Mouse (Mus musculus) heart, adult 2 months (tissue): ENCODE measurements around the gene Catsperd.

ENCODE experiments used
- CTCF ChIP-seq: fragments of 200-600 bp; IDR thresholded peaks from 2 replicates; pipeline ENCODE4 v1.8.1; 2022; ENCODE audit warnings: antibody characterized with exemption, mild to moderate bottlenecking, moderate library complexity
- POLR2A ChIP-seq: fragments of 200-500 bp; IDR thresholded peaks from 2 replicates; pipeline ENCODE4 v1.6.1; 2011; ENCODE audit warnings: mild to moderate bottlenecking, low read depth, low read length, control low read depth; ENCODE audit not compliant: insufficient read depth

GRCm38 (mm10) chr17:56668384-56669144, 40.6 kb downstream of the Catsperd start:
- TF ChIP-seq CTCF: peak; percentile 98
- no peak for TF ChIP-seq POLR2A
